Mouse (Mus musculus): Measurements from ENCODE around the gene Herc1.

GRCm38 (mm10) chr9:66350788-66351430, 659 bp downstream of the Herc1 start:
- TF ChIP-seq TAL1 (IDR thresholded peaks at IDR 0.05; ENCODE audit: low read length), result no peak
- TF ChIP-seq GATA1 (IDR thresholded peaks at IDR 0.05; ENCODE audit: low read length), result no peak
